Mouse (Mus musculus) embryonic facial prominence, embryonic 11.5 days (tissue): ENCODE data around the gene Fgd1. TPM values are rescaled to one million over a fixed set of nuclear protein-coding genes. Genes with fewer than 3 reads are reported as not detected.

Experiments
- polyA plus RNA-seq: library from polyadenylated mRNA; unstranded; fragments of >200 nt; fragmentation: Nextera tagmentation; extraction: Ambion mirVana; gene quantifications from 2 replicates; pipeline ENCODE4 v1.2.1, GENCODE M21; 2014

Gene Fgd1
- polyA plus RNA-seq, 1 experiment from 2014 or later = 10.4 TPM

Other genes starting within 250 kb of the Fgd1 start
- gene Maged2, start 231.8 kb upstream of the Fgd1 start, polyA plus RNA-seq = 537 and 556 TPM in 2 replicates
- 31.8 and 35.3 TPM in 2 replicates for gene Gnl3l, start 28.8 kb upstream of the Fgd1 start, polyA plus RNA-seq
- gene Tsr2, start 50.4 kb downstream of the Fgd1 start, polyA plus RNA-seq = 48.4 and 52.9 TPM in 2 replicates
- 7.8 and 9.6 TPM in 2 replicates for gene Wnk3, start 151.9 kb downstream of the Fgd1 start, polyA plus RNA-seq